In genomic region chr14:37292084-37292860, GRCm38 (mm10) we compare ENCODE assay signal across 11 mouse cellular contexts.
DNase-seq lines count a peak whose midpoint lies in the region; ATAC-seq lines count a peak whose summit lies in the region.
"Had no signal": no experiment of that assay in that cellular context is flagged by ENCODE, and none has a peak within 500 bp of the region (broad histone marks: within the 10 kb centered on the region; RNA-seq: fewer than 3 reads in every experiment).

No protein-coding gene starts in this region.

- ATAC-seq in kidney, embryonic 16.5 days (ENCODE audit: low FRiP score, low TSS enrichment) = no peak

- no peaks in the 10 kb centered on the region for H3K9me3 ChIP-seq in kidney, embryonic 16.5 days (ENCODE audit: low read length)

- H3K9ac ChIP-seq in kidney, embryonic 16.5 days (replicated peaks; ENCODE audit: low read length) = no peak overlapping the region
- H3K9ac ChIP-seq: liver, embryonic 14.5 days had no signal

- H3K4me3 ChIP-seq in kidney, embryonic 16.5 days (ENCODE audit: low read length) = no peak overlapping the region
- H3K4me3 ChIP-seq: myocyte had no signal

- H3K27me3 ChIP-seq in kidney, embryonic 16.5 days (ENCODE audit: insufficient read depth, low read length) = no peaks in the 10 kb centered on the region

- no peak overlapping the region for H3K27ac ChIP-seq in kidney, embryonic 16.5 days (ENCODE audit: low read length)
- H3K27ac ChIP-seq: liver, embryonic 14.5 days had no signal

- DNase-seq in embryo, embryonic 10.5 days (ENCODE audit: low spot score) = peak; percentile 18
- DNase-seq in embryo, embryonic 11 days = no peak
- DNase-seq in kidney, adult 8-10 months = peak; percentile 5 to 20
- peak; percentile 72 to 79 for DNase-seq in cerebellum, postnatal 14 days
- peak; percentile 12 to 35 for DNase-seq in kidney, postnatal 4 days
- DNase-seq in thymus, postnatal 10 days (ENCODE audit: low spot score in 2 of 2) = no peak
- no peak for DNase-seq in urinary bladder, postnatal 10 days (ENCODE audit: low spot score)
- DNase-seq: layer of hippocampus, postnatal 36 days had no signal

- H3K36me3 ChIP-seq in kidney, embryonic 16.5 days (ENCODE audit: insufficient read depth, low read length) = no peaks in the 10 kb centered on the region

- 48% methylated on average over 4 of the region's 4 CpGs for WGBS in kidney, embryonic 16.5 days

- H3K4me2 ChIP-seq in kidney, embryonic 16.5 days (replicated peaks; ENCODE audit: low read depth, low read length) = no peak overlapping the region

- no peaks in the 10 kb centered on the region for H3K4me1 ChIP-seq in kidney, embryonic 16.5 days (ENCODE audit: insufficient read depth, low read length)

Comparison
In these comparisons a context has a peak if more than half of its experiments do, and no peak if none do; other contexts are left out.
1. DNase-seq: peak in embryo, embryonic 10.5 days (single experiment), kidney, adult 8-10 months (2 of 2), cerebellum, postnatal 14 days (2 of 2) and kidney, postnatal 4 days (2 of 2); none in embryo, embryonic 11 days (single experiment), thymus, postnatal 10 days (0 of 2) and urinary bladder, postnatal 10 days (single experiment).